Mouse (Mus musculus): ENCODE measurements around the gene Gm49373. TPM values are rescaled to one million over a fixed set of nuclear protein-coding genes. Genes with fewer than 3 reads are reported as not detected.
A peak's percentile ranks its signal among the peaks of the same experiment; 100 is the strongest.

The Gm49373 gene
- polyA plus RNA-seq, 2 experiments = 1.0 to 1.9 TPM

DNA sequence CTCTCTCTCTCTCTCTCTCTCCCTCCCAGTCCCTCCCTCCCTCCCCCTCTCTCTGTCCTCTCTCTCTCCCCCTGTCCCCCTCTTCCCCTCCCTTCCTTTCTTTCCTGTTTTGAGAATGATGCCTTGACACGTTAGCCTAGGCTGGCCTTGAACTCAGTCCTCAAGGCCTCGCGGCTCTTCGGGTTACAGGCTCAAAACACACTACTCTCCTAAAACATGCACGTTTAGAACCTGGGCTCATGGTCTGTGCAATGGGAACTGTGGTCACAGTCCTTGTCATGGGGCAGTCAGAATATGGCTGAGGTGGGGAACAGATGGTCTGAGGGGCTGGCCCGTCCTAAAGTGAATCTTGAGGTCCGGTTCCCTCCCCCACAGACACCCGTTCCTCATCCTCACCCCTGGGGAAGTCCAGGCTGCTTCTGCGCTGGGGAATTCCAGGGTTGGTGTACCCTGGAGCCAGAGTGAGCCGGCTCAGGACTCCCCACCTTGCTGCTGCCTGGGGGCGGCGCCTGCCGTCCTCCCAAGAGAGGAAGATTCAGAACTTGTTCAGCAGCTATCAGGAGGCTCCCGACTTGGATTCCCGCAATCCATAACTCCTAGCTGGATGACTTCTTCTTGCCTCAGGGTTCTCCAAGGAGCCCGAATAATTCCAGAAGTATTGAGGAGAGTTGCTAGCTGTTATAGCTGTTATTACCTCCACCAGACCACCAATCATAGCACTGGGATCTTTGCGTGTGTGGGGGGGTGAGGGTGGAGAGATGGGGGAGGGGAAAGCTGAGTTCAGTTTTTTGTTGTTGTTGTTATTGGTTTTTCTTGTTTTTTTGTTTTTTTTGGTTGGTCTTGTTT lies 56.3 kb downstream of the Gm49373 start:
- peak overlapping the region; percentile 41 for H3K4me3 ChIP-seq (replicated peaks; ENCODE audit: low read length)
- ATAC-seq (ENCODE audit: low FRiP score, low read depth) (no peak), DNase-seq (ENCODE audit: low spot score) (no peak)
- WGBS = 4% methylated on average over 17 of the region's 17 CpGs
- H3K9me3 ChIP-seq (ENCODE audit: control insufficient read depth, low read length) = no peaks in the 10 kb centered on the region
- no peak for TF ChIP-seq POLR2A (IDR thresholded peaks at IDR 0.05; ENCODE audit: borderline replicate concordance, extremely low read depth, insufficient read depth, insufficient read length)
- 0 out of 2 replicates have a peak, but pooled peaks cover 8% of the 10 kb centered on the region for H3K4me1 ChIP-seq (ENCODE audit: control insufficient read depth, insufficient read depth, low read length)
- H3K4me2 ChIP-seq (replicated peaks; ENCODE audit: low read depth, low read length, severe bottlenecking) = peak overlapping the region; percentile 65
- no peaks in the 10 kb centered on the region for H3K36me3 ChIP-seq (ENCODE audit: control insufficient read depth, insufficient read depth, low read length)
- H3K9ac ChIP-seq (ENCODE audit: low read depth, low read length, severe bottlenecking) = peak overlapping the region; percentile 48; the same call in 1 of the 2 replicates
- H3K27me3 ChIP-seq (ENCODE audit: control insufficient read depth, insufficient read depth, low read length) = peaks cover 33% of the 10 kb centered on the region
- no peak overlapping the region for H3K27ac ChIP-seq (replicated peaks; ENCODE audit: low read depth, low read length)

DNA sequence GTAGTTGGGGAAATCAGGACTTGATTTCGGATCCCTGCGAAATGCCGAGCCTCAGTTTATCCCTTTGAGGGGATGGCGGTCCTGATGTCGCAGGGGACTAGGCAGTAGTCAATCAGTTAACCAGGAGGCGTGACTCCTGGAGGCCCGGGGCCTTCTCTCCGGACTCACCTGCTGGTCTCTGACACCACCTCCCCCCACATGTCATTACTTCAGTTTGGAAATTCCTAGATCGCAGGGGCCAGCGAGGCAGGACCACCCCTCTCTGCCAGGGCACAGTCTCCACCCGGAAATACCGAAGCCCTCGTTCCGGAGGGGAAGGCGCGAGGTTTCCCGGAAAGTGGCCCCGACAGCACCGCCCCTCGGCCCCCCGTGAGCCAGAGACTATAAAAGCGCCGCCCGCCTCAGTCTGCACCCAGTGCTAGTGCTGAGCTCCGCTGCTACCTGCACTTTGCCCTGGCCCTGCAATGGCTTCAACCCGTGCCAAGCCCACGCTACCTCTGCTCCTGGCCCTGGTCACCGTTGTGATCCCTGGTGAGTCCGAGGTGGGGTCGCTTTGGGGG lies 57.2 kb downstream of the Gm49373 start, which contains the start of gene Icam1:
Icam1 (plus strand) TSS at position 415 of the 560 bp plus-strand sequence.
- ATAC-seq (ENCODE audit: low FRiP score, low read depth) = peak; percentile 32; the same call in 1 of the 2 replicates

DNA sequence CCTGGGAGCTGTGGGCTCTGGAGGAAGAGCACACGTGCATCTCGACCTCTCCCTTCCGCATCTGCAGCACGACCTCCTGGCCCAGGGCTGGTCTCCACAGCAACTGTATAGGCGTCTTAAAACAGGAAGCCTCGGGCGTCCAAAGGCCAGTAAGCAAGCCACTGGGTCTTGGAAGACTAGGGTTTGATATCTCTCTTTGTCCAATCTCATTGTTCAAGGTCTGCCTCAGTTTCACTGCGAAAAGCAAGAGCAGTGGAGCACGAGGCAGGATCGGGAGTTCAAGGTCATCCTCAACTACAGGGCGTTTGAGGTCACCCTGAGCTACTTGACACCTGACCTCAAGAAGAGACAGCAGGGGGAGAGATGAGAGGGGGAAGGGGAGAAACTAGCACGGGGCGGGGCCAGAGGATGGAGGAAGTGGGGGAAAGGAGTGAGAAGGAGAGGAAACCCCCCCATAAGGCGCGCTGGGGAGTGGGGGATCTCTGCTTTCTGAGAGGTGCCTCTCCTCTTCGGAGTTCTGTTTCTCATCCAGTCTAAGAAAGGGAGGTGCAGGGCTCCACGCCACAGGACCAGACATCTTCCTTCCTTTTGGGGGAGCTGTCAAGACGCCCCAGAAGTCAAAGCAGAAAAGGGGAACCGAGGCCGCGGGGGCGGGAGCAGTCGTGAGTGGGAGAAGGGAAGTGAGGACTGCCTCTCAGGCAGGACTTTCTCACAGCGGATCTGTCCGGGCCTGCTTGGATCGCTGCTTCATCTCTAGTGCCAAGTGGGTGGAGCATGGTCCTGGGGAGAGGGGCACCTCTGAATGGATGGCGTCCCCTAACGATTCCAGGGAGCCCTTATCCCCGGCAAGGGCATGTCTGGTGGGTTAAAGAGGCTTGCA lies 58.0 kb downstream of the Gm49373 start:
- Histone ChIP-seq H3K4me3 (replicated peaks; ENCODE audit: low read length) (peak overlapping the region; percentile 41), H3K27ac (replicated peaks; ENCODE audit: low read depth, low read length) (no peak overlapping the region), H3K36me3 (ENCODE audit: control insufficient read depth, insufficient read depth, low read length) (no peaks in the 10 kb centered on the region), H3K27me3 (ENCODE audit: control insufficient read depth, insufficient read depth, low read length) (peaks cover 33% of the 10 kb centered on the region), H3K9ac (ENCODE audit: low read depth, low read length, severe bottlenecking) (peak overlapping the region; percentile 48), H3K4me2 (replicated peaks; ENCODE audit: low read depth, low read length, severe bottlenecking) (peak overlapping the region; percentile 65), H3K4me1 (ENCODE audit: control insufficient read depth, insufficient read depth, low read length) (0 out of 2 replicates have a peak, but pooled peaks cover 8% of the 10 kb centered on the region), H3K9me3 (ENCODE audit: control insufficient read depth, low read length) (no peaks in the 10 kb centered on the region)
- TF ChIP-seq POLR2A (IDR thresholded peaks at IDR 0.05; ENCODE audit: borderline replicate concordance, extremely low read depth, insufficient read depth, insufficient read length) = no peak
- ATAC-seq (ENCODE audit: low FRiP score, low read depth) = peak; percentile 44; the same call in 1 of the 2 replicates
- WGBS = 4% methylated on average over 29 of the region's 29 CpGs
- no peak for DNase-seq (ENCODE audit: low spot score)

More for the DNA sequence above, 57.2 kb downstream of the Gm49373 start, which contains the start of gene Icam1:
- Histone ChIP-seq H3K36me3 (ENCODE audit: control insufficient read depth, insufficient read depth, low read length) (no peaks in the 10 kb centered on the region), H3K4me1 (ENCODE audit: control insufficient read depth, insufficient read depth, low read length) (0 out of 2 replicates have a peak, but pooled peaks cover 8% of the 10 kb centered on the region), H3K9me3 (ENCODE audit: control insufficient read depth, low read length) (no peaks in the 10 kb centered on the region), H3K4me2 (replicated peaks; ENCODE audit: low read depth, low read length, severe bottlenecking) (peak within 1 kb of the TSS; percentile 65), H3K27ac (replicated peaks; ENCODE audit: low read depth, low read length) (no peak within 1 kb of the TSS), H3K27me3 (ENCODE audit: control insufficient read depth, insufficient read depth, low read length) (peaks cover 33% of the 10 kb centered on the region), H3K4me3 (replicated peaks; ENCODE audit: low read length) (peak within 1 kb of the TSS; percentile 41), H3K9ac (ENCODE audit: low read depth, low read length, severe bottlenecking) (peak within 1 kb of the TSS; percentile 48)
- TF ChIP-seq POLR2A (IDR thresholded peaks at IDR 0.05; ENCODE audit: borderline replicate concordance, extremely low read depth, insufficient read depth, insufficient read length) = no peak
- DNase-seq (ENCODE audit: low spot score) = no peak
- 0% methylated on average over 28 of the region's 30 CpGs for WGBS

MicroRNA genes within 50 kb of the gene (microRNA counts, 519-probe panel; counts per million panel counts)
- microRNA mmu-miR-1900 = 3,093 counts per million, percentile 58 among the panel's probes with 10 or more counts

Small RNA genes within 50 kb of the gene (microRNA-seq; reads per million reads assigned to microRNA genes)
- gene Mir1900 (not detected), gene Mir7082 (not detected)

Other genes starting within 250 kb of the Gm49373 start
- gene A230050P20Rik, start 204.5 kb downstream of the Gm49373 start, polyA plus RNA-seq (2012; rRNA removed) = 25.4 and 35.2 TPM in 2 replicates
- 4.5 and 4.7 TPM in 2 replicates for gene A230050P20Rik, start 204.5 kb downstream of the Gm49373 start, polyA plus RNA-seq (2014; fragmentation: Nextera tagmentation; extraction: Ambion mirVana)
- 3.1 and 4.0 TPM in 2 replicates for gene Angptl6, start 193.4 kb downstream of the Gm49373 start, polyA plus RNA-seq (2012; rRNA removed)
- gene Angptl6, start 193.4 kb downstream of the Gm49373 start, polyA plus RNA-seq (2014; fragmentation: Nextera tagmentation; extraction: Ambion mirVana) = 2.4 and 4.3 TPM in 2 replicates
- 147 and 175 TPM in 2 replicates for gene Ppan, start 184.9 kb downstream of the Gm49373 start, polyA plus RNA-seq (2012; rRNA removed)
- gene Ppan, start 184.9 kb downstream of the Gm49373 start, polyA plus RNA-seq (2014; fragmentation: Nextera tagmentation; extraction: Ambion mirVana) = 79.8 and 82.7 TPM in 2 replicates
- gene Eif3g, start 174.5 kb downstream of the Gm49373 start, polyA plus RNA-seq (2012; rRNA removed) = 167 and 179 TPM in 2 replicates
- gene Eif3g, start 174.5 kb downstream of the Gm49373 start, polyA plus RNA-seq (2014; fragmentation: Nextera tagmentation; extraction: Ambion mirVana) = 287 and 289 TPM in 2 replicates
- 115 and 118 TPM in 2 replicates for gene Dnmt1, start 113.2 kb downstream of the Gm49373 start, polyA plus RNA-seq (2012; rRNA removed)
- gene Dnmt1, start 113.2 kb downstream of the Gm49373 start, polyA plus RNA-seq (2014; fragmentation: Nextera tagmentation; extraction: Ambion mirVana) = 60.9 and 62.0 TPM in 2 replicates
- gene S1pr2, start 96.3 kb downstream of the Gm49373 start, polyA plus RNA-seq (2012; rRNA removed) = 28.3 and 37.6 TPM in 2 replicates
- gene S1pr2, start 96.3 kb downstream of the Gm49373 start, polyA plus RNA-seq (2014; fragmentation: Nextera tagmentation; extraction: Ambion mirVana) = 59.9 and 67.9 TPM in 2 replicates
- gene Mrpl4, start 70.4 kb downstream of the Gm49373 start, polyA plus RNA-seq (2012; rRNA removed) = 89.0 and 114 TPM in 2 replicates
- 115 and 118 TPM in 2 replicates for gene Mrpl4, start 70.4 kb downstream of the Gm49373 start, polyA plus RNA-seq (2014; fragmentation: Nextera tagmentation; extraction: Ambion mirVana)
- 15.5 and 16.6 TPM in 2 replicates for gene Icam1, start 57.1 kb downstream of the Gm49373 start, polyA plus RNA-seq (2012; rRNA removed)
- gene Icam1, start 57.1 kb downstream of the Gm49373 start, polyA plus RNA-seq (2014; fragmentation: Nextera tagmentation; extraction: Ambion mirVana) = 18.3 and 21.2 TPM in 2 replicates
- gene Icam4, start 43.7 kb downstream of the Gm49373 start, polyA plus RNA-seq (2012; rRNA removed) = 0.26 and 0.47 TPM in 2 replicates
- 0.99 and 1.3 TPM in 2 replicates for gene Icam4, start 43.7 kb downstream of the Gm49373 start, polyA plus RNA-seq (2014; fragmentation: Nextera tagmentation; extraction: Ambion mirVana)
- 0.23 and 0.34 TPM in 2 replicates for gene Icam5, start 41.0 kb downstream of the Gm49373 start, polyA plus RNA-seq (2012; rRNA removed)
- gene Icam5, start 41.0 kb downstream of the Gm49373 start, polyA plus RNA-seq (2014; fragmentation: Nextera tagmentation; extraction: Ambion mirVana) = 0.08 and 0.11 TPM in 2 replicates
- 1.4 TPM in 1 of 2 replicates, not detected in the other for gene Zglp1, start 6.0 kb downstream of the Gm49373 start, polyA plus RNA-seq (2012; rRNA removed)
- 0.23 TPM in 1 of 2 replicates, not detected in the other for gene Zglp1, start 6.0 kb downstream of the Gm49373 start, polyA plus RNA-seq (2014; fragmentation: Nextera tagmentation; extraction: Ambion mirVana)
- gene Fdx1l, start 518 bp upstream of the Gm49373 start, polyA plus RNA-seq (2012; rRNA removed) = 68.9 and 80.0 TPM in 2 replicates
- gene Fdx1l, start 518 bp upstream of the Gm49373 start, polyA plus RNA-seq (2014; fragmentation: Nextera tagmentation; extraction: Ambion mirVana) = 65.1 and 67.4 TPM in 2 replicates
- gene Gm38431, start 18.9 kb upstream of the Gm49373 start, polyA plus RNA-seq (2012; rRNA removed) = 5.3 and 5.9 TPM in 2 replicates
- gene Gm38431, start 18.9 kb upstream of the Gm49373 start, polyA plus RNA-seq (2014; fragmentation: Nextera tagmentation; extraction: Ambion mirVana) = 1.6 and 2.6 TPM in 2 replicates
- 94.0 and 125 TPM in 2 replicates for gene Raver1, start 18.9 kb upstream of the Gm49373 start, polyA plus RNA-seq (2012; rRNA removed)
- gene Raver1, start 18.9 kb upstream of the Gm49373 start, polyA plus RNA-seq (2014; fragmentation: Nextera tagmentation; extraction: Ambion mirVana) = 74.7 and 76.3 TPM in 2 replicates
- gene Tyk2, start 58.1 kb upstream of the Gm49373 start, polyA plus RNA-seq (2012; rRNA removed) = 20.9 and 25.8 TPM in 2 replicates
- 10.6 and 11.4 TPM in 2 replicates for gene Tyk2, start 58.1 kb upstream of the Gm49373 start, polyA plus RNA-seq (2014; fragmentation: Nextera tagmentation; extraction: Ambion mirVana)
- gene Cdc37, start 76.9 kb upstream of the Gm49373 start, polyA plus RNA-seq (2012; rRNA removed) = 145 and 257 TPM in 2 replicates
- 292 and 299 TPM in 2 replicates for gene Cdc37, start 76.9 kb upstream of the Gm49373 start, polyA plus RNA-seq (2014; fragmentation: Nextera tagmentation; extraction: Ambion mirVana)
- gene Pde4a, start 92.6 kb upstream of the Gm49373 start, polyA plus RNA-seq (2012; rRNA removed) = 5.7 and 7.1 TPM in 2 replicates
- 4.4 and 5.7 TPM in 2 replicates for gene Pde4a, start 92.6 kb upstream of the Gm49373 start, polyA plus RNA-seq (2014; fragmentation: Nextera tagmentation; extraction: Ambion mirVana)
- gene Keap1, start 166.3 kb upstream of the Gm49373 start, polyA plus RNA-seq (2012; rRNA removed) = 52.8 and 73.8 TPM in 2 replicates
- gene Keap1, start 166.3 kb upstream of the Gm49373 start, polyA plus RNA-seq (2014; fragmentation: Nextera tagmentation; extraction: Ambion mirVana) = 50.4 and 52.3 TPM in 2 replicates
- 1.6 TPM in 2 replicates for gene S1pr5, start 175.3 kb upstream of the Gm49373 start, polyA plus RNA-seq (2012; rRNA removed)
- gene S1pr5, start 175.3 kb upstream of the Gm49373 start, polyA plus RNA-seq (2014; fragmentation: Nextera tagmentation; extraction: Ambion mirVana) = 1.1 and 2.5 TPM in 2 replicates
- gene Atg4d, start 192.2 kb upstream of the Gm49373 start, polyA plus RNA-seq (2012; rRNA removed) = 26.9 and 29.0 TPM in 2 replicates
- 31.6 and 35.8 TPM in 2 replicates for gene Atg4d, start 192.2 kb upstream of the Gm49373 start, polyA plus RNA-seq (2014; fragmentation: Nextera tagmentation; extraction: Ambion mirVana)
- gene Kri1, start 214.9 kb upstream of the Gm49373 start, polyA plus RNA-seq (2012; rRNA removed) = 30.0 and 43.2 TPM in 2 replicates
- gene Kri1, start 214.9 kb upstream of the Gm49373 start, polyA plus RNA-seq (2014; fragmentation: Nextera tagmentation; extraction: Ambion mirVana) = 13.7 and 14.5 TPM in 2 replicates
- 43.2 and 48.1 TPM in 2 replicates for gene Cdkn2d, start 218.3 kb upstream of the Gm49373 start, polyA plus RNA-seq (2012; rRNA removed)
- gene Cdkn2d, start 218.3 kb upstream of the Gm49373 start, polyA plus RNA-seq (2014; fragmentation: Nextera tagmentation; extraction: Ambion mirVana) = 51.1 and 56.0 TPM in 2 replicates
- gene Ap1m2, start 239.2 kb upstream of the Gm49373 start, polyA plus RNA-seq (2012; rRNA removed) = 12.8 and 16.3 TPM in 2 replicates
- 23.0 and 29.3 TPM in 2 replicates for gene Ap1m2, start 239.2 kb upstream of the Gm49373 start, polyA plus RNA-seq (2014; fragmentation: Nextera tagmentation; extraction: Ambion mirVana)
- 127 and 159 TPM in 2 replicates for gene Slc44a2, start 247.6 kb upstream of the Gm49373 start, polyA plus RNA-seq (2012; rRNA removed)
- 121 and 129 TPM in 2 replicates for gene Slc44a2, start 247.6 kb upstream of the Gm49373 start, polyA plus RNA-seq (2014; fragmentation: Nextera tagmentation; extraction: Ambion mirVana)

All from limb, embryonic 14.5 days (tissue).